Mouse (Mus musculus): ENCODE data around the gene Mybph. TPM values are rescaled to one million over a fixed set of nuclear protein-coding genes. Genes with fewer than 3 reads are reported as not detected.

Mybph gene
- polyA plus RNA-seq, 1 experiment from 2014 or later, result 0.34 TPM

DNA sequence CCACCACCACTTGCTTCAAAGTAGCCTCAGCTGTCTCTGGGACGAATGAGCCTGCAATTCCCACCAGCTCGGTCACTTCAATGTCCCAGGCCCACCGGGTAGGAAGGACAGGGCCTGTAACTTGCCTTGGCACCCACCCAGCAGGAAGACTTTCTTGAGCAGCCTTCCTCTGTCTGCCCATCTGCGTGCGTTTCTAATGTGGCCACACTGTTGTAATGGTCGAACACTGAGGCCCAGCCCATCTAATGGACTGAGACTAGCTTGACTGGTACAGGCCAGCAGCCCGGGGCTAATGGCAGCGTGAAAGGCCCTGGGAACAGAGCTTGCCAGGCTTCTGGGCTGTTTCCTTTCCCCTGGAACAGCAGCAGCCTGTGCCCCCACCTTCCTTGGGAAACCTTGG, 39.1 kb downstream of the Mybph start:
- H3K27ac ChIP-seq, result no peak overlapping the region
- ATAC-seq (ENCODE audit: low FRiP score), result no peak
- no peak overlapping the region for H3K4me3 ChIP-seq (replicated peaks)
- peaks cover 32% of the 10 kb centered on the region for H3K4me1 ChIP-seq
- WGBS, result 77% methylated on average over 8 of the region's 8 CpGs
- H3K27me3 ChIP-seq, result peaks cover 54% of the 10 kb centered on the region
- H3K4me2 ChIP-seq, result no peak overlapping the region
- H3K9ac ChIP-seq, result no peak overlapping the region
- H3K9me3 ChIP-seq, result no peaks in the 10 kb centered on the region
- H3K36me3 ChIP-seq (replicated peaks), result no peaks in the 10 kb centered on the region

DNA sequence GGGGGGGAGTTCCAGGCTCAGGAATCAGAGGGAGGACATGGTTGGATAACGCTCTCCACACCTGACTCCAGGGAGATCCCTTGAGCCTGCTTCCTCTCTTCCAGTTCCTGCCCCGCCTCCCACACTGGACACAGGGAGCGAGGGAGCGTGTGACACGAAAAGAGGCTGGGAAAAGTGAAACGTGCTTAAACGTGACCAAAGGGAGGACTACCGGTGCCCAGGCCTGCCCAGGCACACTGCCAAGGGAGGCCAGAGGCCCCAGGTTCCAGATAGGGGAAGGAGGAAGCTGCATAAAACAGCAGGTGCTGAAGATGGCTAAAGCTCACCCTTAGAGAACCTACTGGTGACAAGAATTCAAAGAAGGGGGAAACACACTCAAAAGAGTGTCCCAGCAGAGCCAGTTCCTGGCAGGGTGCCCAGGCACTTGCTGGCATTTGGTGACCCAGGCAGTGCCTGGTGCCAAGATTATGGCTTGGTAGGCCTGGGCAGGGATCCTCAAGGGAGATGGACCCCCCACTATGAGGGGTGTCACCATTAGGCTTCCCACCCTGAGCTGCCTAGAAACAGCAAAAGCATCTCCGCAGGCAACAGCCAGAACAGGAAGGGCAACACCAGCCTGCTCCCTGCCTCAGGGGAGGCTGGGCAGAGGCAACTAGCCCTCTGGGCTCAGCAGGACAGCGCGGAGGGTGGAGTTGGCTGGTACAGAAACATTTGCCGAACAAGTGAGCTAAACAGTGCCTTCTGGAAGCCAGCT, 39.7 kb downstream of the Mybph start:
- no peak for ATAC-seq (ENCODE audit: low FRiP score)
- 59% methylated on average over 12 of the region's 12 CpGs for WGBS
- H3K9ac ChIP-seq, result no peak overlapping the region

DNA sequence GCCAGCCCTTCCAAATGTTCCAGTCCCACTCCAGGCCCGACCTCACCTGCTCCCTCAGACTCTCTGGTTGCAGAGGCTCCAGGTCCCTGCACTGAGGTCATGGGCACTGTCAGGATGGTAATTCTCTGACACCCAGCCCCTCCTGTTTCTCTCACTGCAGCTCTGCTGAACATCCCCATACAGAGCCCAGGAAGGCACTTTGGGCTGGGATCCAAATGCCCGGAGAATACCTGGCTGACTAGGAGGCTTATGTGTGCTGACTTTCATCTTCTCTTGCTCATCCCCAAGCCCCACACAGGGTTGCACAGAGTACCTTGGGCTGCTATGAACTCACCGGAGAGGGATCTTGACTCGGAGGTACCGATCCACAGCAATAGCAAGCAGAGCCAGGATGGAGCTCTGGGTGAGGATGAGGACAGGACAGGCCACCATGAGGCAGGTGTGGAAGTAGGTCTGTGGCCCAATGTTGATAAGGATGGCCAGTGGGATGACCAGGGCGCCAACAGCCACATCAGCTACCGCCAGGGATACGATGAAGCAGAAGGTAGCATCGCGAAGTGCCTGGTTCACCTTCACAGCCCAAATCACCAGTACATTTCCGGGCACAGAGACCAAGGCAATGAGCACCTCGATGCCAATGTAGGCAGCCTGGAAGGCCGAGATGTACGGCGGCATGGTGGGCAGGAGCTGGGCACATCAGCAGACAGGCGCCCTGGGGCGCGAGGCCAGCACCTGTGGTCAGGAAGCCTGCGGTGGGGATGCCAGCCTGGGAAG, 40.6 kb downstream of the Mybph start:
- Histone ChIP-seq H3K27me3 (peaks cover 57% of the 10 kb centered on the region), H3K9ac (no peak overlapping the region), H3K4me1 (peaks cover 32% of the 10 kb centered on the region), H3K9me3 (no peaks in the 10 kb centered on the region), H3K27ac (no peak overlapping the region), H3K36me3 (replicated peaks) (no peaks in the 10 kb centered on the region), H3K4me2 (peak overlapping the region; percentile 82; the same call in 1 of the 2 replicates), H3K4me3 (replicated peaks) (no peak overlapping the region)
- WGBS, result 48% methylated on average over 19 of the region's 19 CpGs
- no peak for ATAC-seq (ENCODE audit: low FRiP score)

More for the DNA sequence above, 39.7 kb downstream of the Mybph start:
- H3K4me1 ChIP-seq, result peaks cover 32% of the 10 kb centered on the region
- no peak overlapping the region for H3K4me3 ChIP-seq (replicated peaks)
- no peaks in the 10 kb centered on the region for H3K36me3 ChIP-seq (replicated peaks)
- H3K4me2 ChIP-seq, result no peak overlapping the region
- 0 out of 2 replicates have a peak overlapping the region, but pooled peaks have one; percentile 25 for H3K27ac ChIP-seq
- no peaks in the 10 kb centered on the region for H3K9me3 ChIP-seq
- peaks cover 57% of the 10 kb centered on the region for H3K27me3 ChIP-seq

DNA sequence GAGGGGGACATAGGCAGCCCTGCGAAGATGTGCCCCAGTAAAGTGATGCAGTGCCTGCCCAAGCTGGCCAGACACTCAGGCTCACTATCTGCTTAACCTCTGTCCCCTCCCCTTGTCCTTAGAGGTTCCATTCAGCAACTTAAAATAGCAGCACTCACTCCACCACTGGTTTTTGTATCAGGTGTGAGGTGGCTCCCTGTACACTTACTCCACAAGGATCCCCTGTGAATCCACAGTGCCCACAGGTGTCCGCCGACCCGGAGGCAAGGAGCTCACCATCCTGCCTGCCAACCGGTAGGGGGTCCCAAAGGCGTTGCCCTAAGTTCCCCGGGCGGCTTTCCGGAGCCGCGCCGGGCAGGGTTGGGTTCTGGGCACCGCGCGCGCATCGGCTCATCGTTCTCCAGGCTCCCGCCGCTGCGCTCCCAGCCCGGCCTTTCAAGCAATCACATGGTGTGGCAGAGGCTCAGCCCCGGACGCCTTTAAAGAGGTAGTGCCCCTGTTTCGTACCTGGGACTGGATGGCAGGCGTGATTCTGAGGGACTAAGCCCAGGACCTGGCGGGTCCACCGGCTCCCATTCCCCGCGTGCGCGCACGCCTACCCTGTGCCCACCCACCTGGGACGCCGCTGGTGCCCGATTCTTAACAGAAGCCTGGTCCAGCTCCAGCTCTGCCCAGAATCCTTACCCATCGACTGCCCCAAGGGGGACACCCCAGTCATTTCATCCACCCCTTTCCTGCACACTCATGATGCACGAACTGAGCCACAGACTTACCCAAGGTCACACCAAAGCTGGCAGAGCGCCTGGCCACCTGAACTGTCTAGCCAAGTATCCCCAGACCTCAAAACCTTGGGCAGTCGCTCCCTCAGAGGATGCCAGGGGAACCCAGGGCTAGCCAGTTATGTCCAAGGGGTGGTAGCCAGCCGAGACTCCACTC, 41.5 kb downstream of the Mybph start:
- H3K27me3 ChIP-seq, result peaks cover 57% of the 10 kb centered on the region
- 1% methylated on average over 41 of the region's 41 CpGs for WGBS
- peak; percentile 57 for ATAC-seq (ENCODE audit: low FRiP score)
- H3K4me1 ChIP-seq, result peaks cover 32% of the 10 kb centered on the region
- H3K4me2 ChIP-seq, result peak overlapping the region; percentile 82
- H3K36me3 ChIP-seq (replicated peaks), result no peaks in the 10 kb centered on the region
- H3K9ac ChIP-seq, result peak overlapping the region; percentile 44
- H3K9me3 ChIP-seq, result no peaks in the 10 kb centered on the region
- no peak overlapping the region for H3K27ac ChIP-seq
- H3K4me3 ChIP-seq (replicated peaks), result peak overlapping the region; percentile 44

DNA sequence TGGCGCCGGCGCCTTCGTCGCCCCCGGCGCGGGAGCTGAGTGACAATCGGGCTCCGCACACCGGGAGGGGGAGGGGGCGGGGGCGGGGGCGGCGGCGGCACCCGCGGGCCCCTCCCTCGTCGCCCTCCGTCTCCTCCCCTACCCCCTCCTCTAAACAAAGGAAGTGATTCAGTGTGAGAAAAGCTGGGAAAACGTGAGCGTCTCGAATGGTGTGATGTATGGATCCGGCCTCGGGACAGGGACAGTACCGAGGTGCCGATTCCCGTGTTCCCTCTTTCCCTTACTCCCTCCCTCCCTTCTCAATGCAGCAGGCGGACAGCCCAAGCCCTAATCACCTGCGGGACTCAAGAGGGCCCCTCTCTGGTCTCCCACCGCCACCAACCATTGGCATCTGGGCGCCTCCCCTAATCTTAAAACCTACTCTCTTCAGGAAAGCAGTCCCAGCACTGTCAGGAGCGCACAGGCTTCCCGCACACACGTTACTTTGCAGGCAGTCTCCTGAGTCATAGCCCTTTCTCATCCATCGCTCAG, 42.2 kb downstream of the Mybph start, which contains the start of gene Adora1:
Gene Adora1, minus strand, starts transcription at position 41 of the 531 bp plus-strand sequence.
- H3K9me3 ChIP-seq, result no peaks in the 10 kb centered on the region
- 1% methylated on average over 30 of the region's 37 CpGs for WGBS
- no peaks in the 10 kb centered on the region for H3K36me3 ChIP-seq (replicated peaks)
- ATAC-seq (ENCODE audit: low FRiP score), result peak; percentile 65
- H3K4me1 ChIP-seq, result peaks cover 32% of the 10 kb centered on the region
- H3K9ac ChIP-seq, result peak within 1 kb of the TSS; percentile 44
- peaks cover 57% of the 10 kb centered on the region for H3K27me3 ChIP-seq
- peak within 1 kb of the TSS; percentile 82 for H3K4me2 ChIP-seq
- peak within 1 kb of the TSS; percentile 44 for H3K4me3 ChIP-seq (replicated peaks)
- H3K27ac ChIP-seq, result no peak within 1 kb of the TSS

DNA sequence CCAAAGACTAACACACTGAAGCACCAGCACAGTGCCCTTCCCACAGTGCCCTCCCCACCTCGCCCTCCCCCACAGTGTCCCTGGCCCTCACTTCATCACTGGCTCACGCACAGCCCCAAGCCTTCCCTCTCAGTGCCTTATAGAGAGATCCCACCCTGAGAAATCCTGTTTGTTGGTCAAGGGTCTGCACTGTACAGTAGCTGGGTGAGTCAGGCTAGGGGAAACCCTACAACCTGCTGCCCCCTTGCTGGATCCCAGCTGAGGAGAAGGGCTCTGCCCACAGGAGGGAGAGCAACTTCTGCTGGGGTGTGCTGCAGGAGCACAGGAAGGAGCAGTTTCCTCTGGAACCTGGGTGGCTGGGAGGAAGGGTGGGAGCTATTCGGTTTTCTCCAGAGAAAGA, 42.9 kb downstream of the Mybph start:
- Histone ChIP-seq H3K4me2 (peak overlapping the region; percentile 82; the same call in 1 of the 2 replicates), H3K27me3 (peaks cover 56% of the 10 kb centered on the region), H3K9me3 (no peaks in the 10 kb centered on the region), H3K9ac (0 out of 2 replicates have a peak overlapping the region, but pooled peaks have one; percentile 44), H3K4me1 (peaks cover 32% of the 10 kb centered on the region), H3K36me3 (replicated peaks) (no peaks in the 10 kb centered on the region), H3K27ac (no peak overlapping the region), H3K4me3 (replicated peaks) (no peak overlapping the region)
- no peak for ATAC-seq (ENCODE audit: low FRiP score)
- WGBS, result 25% methylated on average over 3 of the region's 3 CpGs

DNA sequence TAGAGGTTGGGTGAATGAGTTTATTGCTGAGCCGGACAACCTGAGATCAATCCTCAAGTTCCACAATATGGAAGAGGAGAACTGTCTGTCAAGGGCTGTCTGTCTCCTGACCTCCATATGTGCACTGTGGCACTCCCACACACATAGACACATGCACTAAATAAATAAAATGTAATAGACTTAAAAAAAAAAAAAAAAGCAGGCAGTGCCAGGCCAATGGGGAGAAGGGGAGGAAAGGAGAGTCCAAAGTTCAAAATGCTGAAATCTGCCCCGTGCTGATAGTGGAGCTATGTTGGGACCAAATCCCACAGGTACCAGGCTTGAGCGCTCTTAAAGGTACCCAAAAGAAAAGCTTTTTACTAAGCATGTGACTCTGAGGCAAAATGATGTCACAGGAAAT, 44.2 kb downstream of the Mybph start:
- Histone ChIP-seq H3K9me3 (no peaks in the 10 kb centered on the region), H3K4me3 (replicated peaks) (no peak overlapping the region), H3K4me2 (no peak overlapping the region), H3K27ac (no peak overlapping the region), H3K4me1 (peaks cover 29% of the 10 kb centered on the region), H3K9ac (no peak overlapping the region), H3K36me3 (replicated peaks) (no peaks in the 10 kb centered on the region), H3K27me3 (peaks cover 51% of the 10 kb centered on the region)
- 84% methylated on average over 3 of the region's 3 CpGs for WGBS
- ATAC-seq (ENCODE audit: low FRiP score), result no peak

DNA sequence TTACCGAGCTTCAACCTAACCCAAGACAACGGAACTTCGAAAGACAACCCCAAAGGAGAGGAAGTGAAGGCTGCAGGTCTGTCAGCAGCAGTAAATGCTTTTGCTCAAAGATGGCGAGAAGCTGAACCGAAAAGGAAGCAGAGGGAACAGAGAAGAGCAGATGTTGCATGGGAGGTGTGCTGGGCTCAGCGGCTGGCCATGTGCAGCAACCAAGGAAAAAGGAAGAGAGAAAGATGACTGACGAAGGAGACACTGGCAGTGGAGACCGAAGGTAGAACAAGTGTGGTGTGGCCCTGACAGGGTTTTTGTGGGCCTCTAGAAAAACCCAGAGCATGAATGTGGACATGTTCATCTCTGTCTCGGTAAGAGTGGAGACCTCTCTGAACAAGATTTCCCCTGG, 47.5 kb downstream of the Mybph start:
- Histone ChIP-seq H3K27me3 (peaks cover 31% of the 10 kb centered on the region), H3K4me1 (peaks cover 11% of the 10 kb centered on the region), H3K4me2 (no peak overlapping the region), H3K9ac (no peak overlapping the region), H3K9me3 (no peaks in the 10 kb centered on the region), H3K36me3 (replicated peaks) (no peaks in the 10 kb centered on the region), H3K4me3 (replicated peaks) (no peak overlapping the region), H3K27ac (no peak overlapping the region)
- no peak for ATAC-seq (ENCODE audit: low FRiP score)
- WGBS, result 83% methylated on average over 9 of the region's 9 CpGs

DNA sequence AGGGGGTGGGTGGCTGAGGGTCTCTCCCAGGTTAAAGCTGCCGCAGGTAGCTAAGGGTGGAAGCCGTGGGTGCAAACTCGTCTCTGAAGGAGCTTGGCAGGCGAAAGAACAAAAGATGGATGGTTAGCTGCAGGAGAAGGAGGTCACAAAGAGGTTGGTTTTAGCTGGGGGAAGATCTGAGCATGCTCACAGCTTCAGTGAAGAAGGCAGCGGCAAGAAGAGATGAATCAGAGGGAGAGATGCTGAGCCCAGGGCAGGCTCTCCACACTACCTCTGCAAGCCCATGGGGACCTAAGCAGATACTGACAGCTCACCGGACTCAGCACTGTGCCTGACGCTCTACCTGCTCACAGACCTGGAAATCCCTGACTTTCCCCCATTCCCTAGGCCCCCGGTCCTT, 48.0 kb downstream of the Mybph start:
- Histone ChIP-seq H3K9me3 (no peaks in the 10 kb centered on the region), H3K27ac (no peak overlapping the region), H3K4me1 (peaks cover 10% of the 10 kb centered on the region), H3K4me3 (replicated peaks) (no peak overlapping the region), H3K4me2 (no peak overlapping the region), H3K36me3 (replicated peaks) (no peaks in the 10 kb centered on the region), H3K9ac (no peak overlapping the region), H3K27me3 (peaks cover 25% of the 10 kb centered on the region)
- WGBS, result 80% methylated on average over 8 of the region's 8 CpGs
- no peak for ATAC-seq (ENCODE audit: low FRiP score)

DNA sequence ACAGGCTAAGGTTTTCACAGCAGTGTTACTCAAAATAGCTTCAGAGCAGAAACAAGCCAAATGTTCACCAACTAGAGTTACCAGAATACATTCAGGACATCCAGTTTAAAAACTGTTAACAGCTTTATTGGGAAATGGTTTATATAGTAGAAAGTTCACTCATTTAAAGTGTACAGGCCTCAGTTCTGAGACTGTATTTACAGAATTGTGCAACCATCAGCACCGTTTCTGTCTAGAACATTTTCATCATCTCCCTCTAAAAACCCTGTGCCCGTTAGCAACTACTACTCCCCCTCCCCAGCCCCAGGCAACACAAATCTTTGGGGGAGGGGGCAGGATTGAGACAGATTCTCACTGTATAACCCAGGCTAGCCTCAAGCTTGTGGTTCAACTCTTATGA, 49.0 kb downstream of the Mybph start:
- Histone ChIP-seq H3K4me1 (peaks cover 10% of the 10 kb centered on the region), H3K9ac (no peak overlapping the region), H3K4me3 (replicated peaks) (no peak overlapping the region), H3K27ac (no peak overlapping the region), H3K36me3 (replicated peaks) (no peaks in the 10 kb centered on the region), H3K4me2 (no peak overlapping the region), H3K27me3 (peaks cover 15% of the 10 kb centered on the region), H3K9me3 (no peaks in the 10 kb centered on the region)
- WGBS, result 73% methylated on average over 2 of the region's 2 CpGs
- ATAC-seq (ENCODE audit: low FRiP score), result no peak

DNA sequence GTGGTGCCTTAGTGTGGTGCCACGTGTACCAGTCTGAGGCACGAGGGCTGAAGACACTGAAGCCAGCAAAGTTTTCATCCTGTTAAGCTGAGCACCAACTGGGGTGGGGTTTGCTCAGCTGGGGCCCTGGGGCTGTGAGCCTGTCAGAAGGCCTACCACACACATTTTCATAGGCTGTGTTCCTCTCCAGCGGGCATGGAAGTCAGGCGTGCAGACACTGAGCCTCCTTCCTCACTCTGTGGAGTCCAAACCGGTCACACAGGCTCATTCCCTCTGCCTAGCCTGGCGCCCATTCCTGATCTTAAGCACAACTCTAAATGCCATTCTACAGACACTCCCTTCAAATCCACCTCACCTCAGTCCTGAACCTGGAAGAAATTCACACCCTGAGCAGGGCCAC, 50.3 kb downstream of the Mybph start:
- H3K36me3 ChIP-seq (replicated peaks), result no peaks in the 10 kb centered on the region

More for the DNA sequence above, 50.3 kb downstream of the Mybph start:
- Histone ChIP-seq H3K4me2 (no peak overlapping the region), H3K27me3 (peaks cover 12% of the 10 kb centered on the region), H3K27ac (no peak overlapping the region), H3K9ac (no peak overlapping the region), H3K9me3 (no peaks in the 10 kb centered on the region), H3K4me1 (peaks cover 10% of the 10 kb centered on the region), H3K4me3 (replicated peaks) (no peak overlapping the region)
- WGBS, result 72% methylated on average over 6 of the region's 6 CpGs
- no peak for ATAC-seq (ENCODE audit: low FRiP score)

Measured in forebrain, embryonic 12.5 days (tissue).